In the genomic region with DNA sequence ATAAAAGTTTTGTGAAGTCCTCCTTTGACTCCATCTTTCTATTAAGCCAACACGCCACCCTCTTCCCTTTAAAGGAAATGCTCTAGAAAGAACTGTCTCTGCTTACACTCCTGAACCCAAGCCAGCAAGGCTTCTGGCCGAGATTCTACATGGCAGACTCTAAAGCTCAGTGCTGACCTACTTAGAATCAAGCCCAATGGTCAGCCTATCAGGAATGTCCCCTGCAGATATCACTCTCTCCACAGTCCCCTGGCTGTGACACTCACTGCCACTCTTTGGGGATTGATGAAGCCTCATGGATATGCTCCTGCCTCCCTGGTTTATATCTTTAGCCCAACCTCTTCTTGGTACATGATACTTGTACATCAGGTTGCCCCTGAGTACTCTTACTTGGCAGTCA, we compare ENCODE assay signal across 13 mouse cellular contexts. TPM values are rescaled to one million over a fixed set of nuclear protein-coding genes. Genes with fewer than 3 reads are reported as not detected.
A peak's percentile ranks its signal among the peaks of the same experiment; 100 is the strongest.
DNase-seq lines count a peak whose midpoint lies in the region; TF ChIP-seq lines count a peak whose summit lies in the region.
"Had no signal": no experiment of that assay in that cellular context is flagged by ENCODE, and none has a peak within 500 bp of the region (broad histone marks: within the 10 kb centered on the region; RNA-seq: fewer than 3 reads in every experiment).

No protein-coding gene starts in this region.

- no peak for TF ChIP-seq CTCF in layer of hippocampus, adult 2 months (conservative IDR thresholded peaks at IDR 0.05)

- H3K4me3 ChIP-seq in layer of hippocampus, adult 2 months = no peak overlapping the region
- H3K4me3 ChIP-seq: forebrain, embryonic 10.5 days; heart, embryonic 13.5 days had no signal

- intact Hi-C loops in gastrocnemius, postnatal 14 days (cut with DNase I; ENCODE audit: low total_unique reads) = no loop called here

- DNase-seq in gastrocnemius, adult 18-20 months (ENCODE audit: low spot score) = peak; percentile 78
- DNase-seq in gastrocnemius, postnatal 4 days (ENCODE audit: low spot score in 2 of 2) = no peak
- peak; percentile 24 to 29 for DNase-seq in right cerebral cortex, postnatal 10 days (ENCODE audit: low spot score in 2 of 2)
- no peak for DNase-seq in right cerebral cortex, postnatal 4 days
- DNase-seq in gastrocnemius, postnatal 14 days = peak; percentile 68
- DNase-seq in retina, postnatal 1 day = no peak
- DNase-seq in right cerebral cortex, adult 2 months (ENCODE audit: low spot score in 2 of 2) = no peak
- DNase-seq in layer of hippocampus, adult 2 months (ENCODE audit: low spot score in 2 of 2) = no peak
- DNase-seq: B cell, adult 2 months; liver; lung, postnatal 4 days had no signal

- H3K27ac ChIP-seq in layer of hippocampus, adult 2 months = no peak overlapping the region
- H3K27ac ChIP-seq: forebrain, embryonic 10.5 days; heart, embryonic 13.5 days had no signal

RNA-seq across cellular contexts. Expression of gene Hif1a, which starts 28.7 kb away (rescaled TPM):
- total RNA-seq in gastrocnemius, adult 18-20 months (2021) = 10 to 100 TPM; 10.5 to 17.9 TPM
- 10 to 100 TPM; 47.6 to 52.4 TPM for total RNA-seq in gastrocnemius, postnatal 4 days (2021)
- 10 to 100 TPM; 20.9 to 21.3 TPM for total RNA-seq in gastrocnemius, postnatal 14 days (2021)
- 10 to 100 TPM; 56.1 to 57.8 TPM for total RNA-seq in layer of hippocampus, adult 2 months (2021)

Comparison
In these comparisons a context has a peak if more than half of its experiments do, and no peak if none do; other contexts are left out.
1. DNase-seq: peak in gastrocnemius, adult 18-20 months (single experiment), right cerebral cortex, postnatal 10 days (2 of 2) and gastrocnemius, postnatal 14 days (single experiment); none in gastrocnemius, postnatal 4 days (0 of 2), right cerebral cortex, postnatal 4 days (single experiment), retina, postnatal 1 day (single experiment), right cerebral cortex, adult 2 months (0 of 2) and layer of hippocampus, adult 2 months (0 of 2).